Mouse (Mus musculus) ES-Bruce4 (cell line): ENCODE results near the gene Akap10. TPM values are rescaled to one million over a fixed set of nuclear protein-coding genes. Genes with fewer than 3 reads are reported as not detected.

Experiments used
- H3K27ac ChIP-seq: 2 replicates; pipeline ENCODE4 v1.5.1; 2012; ENCODE audit warnings: low read length, inconsistent platforms; ENCODE audit not compliant: insufficient read depth
- H3K27me3 ChIP-seq: 2 replicates; pipeline ENCODE4 v1.6.1; 2012; ENCODE audit warnings: mild to moderate bottlenecking, low read length, inconsistent platforms; ENCODE audit not compliant: control insufficient read depth, poor library complexity, insufficient read depth, severe bottlenecking
- H3K36me3 ChIP-seq: 2 replicates; pipeline ENCODE4 v1.6.1; 2012; ENCODE audit warnings: inconsistent platforms, mild to moderate bottlenecking, low read length, moderate library complexity; ENCODE audit not compliant: control insufficient read depth, poor library complexity, insufficient read depth, severe bottlenecking
- H3K4me1 ChIP-seq: one replicate; pipeline ENCODE4 v1.8.1; 2011; ENCODE audit warnings: low read length; ENCODE audit not compliant: control insufficient read depth, insufficient read depth
- H3K4me3 ChIP-seq: 2 replicates; pipeline ENCODE4 v1.5.1; 2011; ENCODE audit warnings: low read depth, mild to moderate bottlenecking, low read length
- H3K9ac ChIP-seq: 2 replicates; pipeline ENCODE4 v1.6.1; 2012; ENCODE audit warnings: low read depth, mild to moderate bottlenecking, inconsistent platforms; ENCODE audit not compliant: poor library complexity, severe bottlenecking
- H3K9me3 ChIP-seq: replicated peaks from 2 replicates; pipeline ENCODE4 v1.6.1; 2012; ENCODE audit warnings: mild to moderate bottlenecking, low read length, inconsistent platforms; ENCODE audit not compliant: control insufficient read depth, poor library complexity, insufficient read depth, severe bottlenecking
- CTCF ChIP-seq: IDR thresholded peaks from one replicate; pipeline ENCODE4 v1.8.1; 2011; ENCODE audit warnings: low read depth, low read length
- EP300 ChIP-seq: IDR thresholded peaks from 2 replicates; pipeline ENCODE4 v1.6.1; 2011; ENCODE audit warnings: low read depth, low read length; ENCODE audit not compliant: insufficient read depth
- POLR2A ChIP-seq: IDR thresholded peaks from one replicate; pipeline ENCODE4 v1.8.1; 2011; ENCODE audit warnings: low read length; ENCODE audit not compliant: insufficient read depth
- polyA plus RNA-seq: library from polyadenylated mRNA; stranded (reverse); fragments of >200 nt; gene quantifications from 2 replicates; pipeline ENCODE4 v1.2.4, GENCODE M21; 2011; ENCODE audit warnings: low read depth; ENCODE audit not compliant: missing spikeins, insufficient read depth, insufficient read length

Akap10 gene
- polyA plus RNA-seq, 1 experiment: 28.4 TPM

- H3K9me3 ChIP-seq: no peaks in the 10 kb centered on the region
- H3K4me1 ChIP-seq: no peaks in the 10 kb centered on the region
- no peak overlapping the region for H3K27ac ChIP-seq
- H3K9ac ChIP-seq: no peak overlapping the region
- TF ChIP-seq CTCF (no peak), EP300 (no peak), POLR2A (no peak)
- no peaks in the 10 kb centered on the region for H3K36me3 ChIP-seq
- H3K27me3 ChIP-seq: no peaks in the 10 kb centered on the region
- no peak overlapping the region for H3K4me3 ChIP-seq
Measured at GRCm38 (mm10) chr11:61839182-61839581, 90.9 kb downstream of the Akap10 start.

Other genes starting within 250 kb of the Akap10 start
- 7.7 and 8.7 TPM in 2 replicates for gene Fam83g, start 246.2 kb downstream of the Akap10 start, polyA plus RNA-seq
- 0.35 TPM in 1 of 2 replicates, not detected in the other for gene Slc5a10, start 209.4 kb downstream of the Akap10 start, polyA plus RNA-seq
- 58.4 and 64.2 TPM in 2 replicates for gene Prpsap2, start 168.2 kb downstream of the Akap10 start, polyA plus RNA-seq
- gene Ulk2, start 75.2 kb downstream of the Akap10 start, polyA plus RNA-seq: 8.2 and 10.8 TPM in 2 replicates
- gene Specc1, start 26.5 kb upstream of the Akap10 start, polyA plus RNA-seq: 31.4 and 32.1 TPM in 2 replicates